Mouse (Mus musculus): ENCODE data around the gene Tmem43. TPM values are rescaled to one million over a fixed set of nuclear protein-coding genes. Genes with fewer than 3 reads are reported as not detected.
A peak's percentile ranks its signal among the peaks of the same experiment; 100 is the strongest.
"Not testable (repeated sequence)": the region's sequence is repeated elsewhere in the genome, so short reads cannot be mapped to it uniquely, and the experiment has no call there.

The Tmem43 gene
- total RNA-seq (2018; cell fraction: chromatin; rRNA removed) = 10 to 100 TPM in 22 of 26 experiments, 1 to 10 TPM in 4; 5.0 to 45.3 (median 25.5) TPM
- 10 to 100 TPM; 25.8 to 51.2 (median 35.8) TPM for total RNA-seq (2018; cell fraction: cytosol; rRNA removed)
- total RNA-seq (2018; cell fraction: nucleus; rRNA removed) = 10 to 100 TPM; 22.3 to 63.9 (median 37.3) TPM
- polyA plus RNA-seq (2018) = 32.7 to 48.5 TPM (median 46.8 TPM) in 3 replicates

DNA sequence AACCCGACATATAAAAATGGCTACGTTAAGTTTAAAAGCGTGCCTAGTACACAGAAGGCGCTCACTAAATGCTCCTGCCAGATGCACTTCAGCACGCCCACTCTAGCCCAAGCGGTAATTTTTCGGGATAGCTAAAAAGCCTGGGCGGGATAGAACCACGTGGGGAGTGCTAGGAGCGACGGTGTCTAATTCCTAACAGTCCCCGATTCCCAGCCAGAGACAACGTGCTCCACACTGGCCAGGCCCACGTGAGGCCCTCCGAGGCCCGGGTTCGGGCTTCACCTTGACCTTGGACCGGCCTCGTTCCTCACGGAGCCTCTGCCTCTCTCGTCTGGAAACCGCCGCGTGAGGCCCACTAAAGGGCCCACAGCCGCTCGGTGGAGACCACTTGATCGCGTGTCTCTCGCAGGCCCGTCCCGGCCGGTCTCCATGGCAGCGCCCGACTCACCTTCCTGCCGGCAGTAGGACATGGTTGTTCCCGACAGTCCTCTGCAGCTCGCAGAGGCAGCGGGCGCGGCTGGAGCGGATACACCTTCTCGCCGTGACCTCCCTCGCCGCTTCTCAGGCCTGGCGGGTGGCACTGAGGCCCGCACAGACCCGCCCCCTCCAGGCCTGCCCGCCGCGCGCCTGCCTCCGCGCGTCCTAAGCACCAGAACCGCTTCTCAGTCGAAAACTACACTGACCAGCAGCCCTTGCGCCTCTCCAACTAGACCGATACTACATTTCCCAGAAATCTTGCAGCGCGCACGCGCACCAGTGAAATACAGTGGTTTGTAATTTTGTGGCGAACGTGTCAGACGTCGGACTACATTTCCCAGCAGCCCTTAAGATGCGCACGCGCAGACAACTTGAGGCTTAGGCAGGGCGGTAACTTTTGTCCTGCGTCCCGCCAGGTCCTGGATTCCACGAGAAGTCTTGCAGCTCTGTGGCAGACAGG lies at the start of gene Tmem43, which contains the start of gene Chchd4:
Tmem43 (plus strand) TSS at position 836 of the 937 bp plus-strand sequence.
Chchd4 (minus strand) TSS at position 679 of the 937 bp plus-strand sequence.
- Histone ChIP-seq H3K4me3 (ENCODE audit: inconsistent target) (peak within 1 kb of the TSS; percentile 98), H3K79me2 (ENCODE audit: inconsistent target) (peaks cover 82% of the 10 kb centered on the region), H3K36me3 (ENCODE audit: inconsistent target) (peaks cover 10% of the 10 kb centered on the region), H3K27ac (peak within 1 kb of the TSS; percentile 58)
- under 1% methylated on average over 74 of the region's 74 CpGs for WGBS (ENCODE audit: missing documents)

DNA sequence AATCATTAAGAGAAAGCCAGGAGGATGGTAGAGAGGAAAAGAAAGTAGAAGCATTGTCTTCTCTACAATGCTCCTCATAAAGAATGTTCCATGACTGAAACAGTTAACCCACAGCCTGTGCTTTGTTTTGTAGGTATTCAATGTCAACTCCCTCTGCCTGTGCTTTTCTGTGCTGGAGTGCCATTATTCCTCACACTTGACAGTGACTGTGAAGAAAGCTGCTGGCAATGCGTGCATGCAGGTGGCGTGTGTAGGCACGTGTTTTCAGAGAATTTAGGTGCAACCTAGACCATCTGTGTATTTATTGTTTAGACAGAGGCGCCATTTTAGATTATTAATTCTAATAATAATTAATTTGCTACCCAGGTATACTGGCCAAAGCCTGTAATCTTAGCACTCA lies 49.4 kb upstream of the Tmem43 start:
- 80% methylated on average over 3 of the region's 4 CpGs for WGBS (ENCODE audit: missing documents)
- Histone ChIP-seq H3K36me3 (ENCODE audit: inconsistent target) (no peaks in the 10 kb centered on the region), H3K27ac (no peak overlapping the region), H3K79me2 (ENCODE audit: inconsistent target) (no peaks in the 10 kb centered on the region), H3K4me3 (ENCODE audit: inconsistent target) (no peak overlapping the region)

GRCm38 (mm10) chr6:91440474-91441144 lies 32.9 kb upstream of the Tmem43 start:
- Histone ChIP-seq H3K27ac (peak overlapping the region; percentile 40), H3K79me2 (ENCODE audit: inconsistent target) (no peaks in the 10 kb centered on the region), H3K36me3 (ENCODE audit: inconsistent target) (no peaks in the 10 kb centered on the region), H3K4me3 (ENCODE audit: inconsistent target) (peak overlapping the region; percentile 91)
- 3% methylated on average over 25 of the region's 30 CpGs for WGBS (ENCODE audit: missing documents)

GRCm38 (mm10) chr6:91441145-91441662 lies 32.3 kb upstream of the Tmem43 start:
- Histone ChIP-seq H3K36me3 (ENCODE audit: inconsistent target) (no peaks in the 10 kb centered on the region), H3K27ac (peak overlapping the region; percentile 40), H3K79me2 (ENCODE audit: inconsistent target) (no peaks in the 10 kb centered on the region), H3K4me3 (ENCODE audit: inconsistent target) (peak overlapping the region; percentile 91)
- WGBS (ENCODE audit: missing documents) = 2% methylated on average over 19 of the region's 19 CpGs

GRCm38 (mm10) chr6:91445316-91445715 lies 28.2 kb upstream of the Tmem43 start:
- no peaks in the 10 kb centered on the region for H3K36me3 ChIP-seq (ENCODE audit: inconsistent target)
- 84% methylated on average over 3 of the region's 3 CpGs for WGBS (ENCODE audit: missing documents)

DNA sequence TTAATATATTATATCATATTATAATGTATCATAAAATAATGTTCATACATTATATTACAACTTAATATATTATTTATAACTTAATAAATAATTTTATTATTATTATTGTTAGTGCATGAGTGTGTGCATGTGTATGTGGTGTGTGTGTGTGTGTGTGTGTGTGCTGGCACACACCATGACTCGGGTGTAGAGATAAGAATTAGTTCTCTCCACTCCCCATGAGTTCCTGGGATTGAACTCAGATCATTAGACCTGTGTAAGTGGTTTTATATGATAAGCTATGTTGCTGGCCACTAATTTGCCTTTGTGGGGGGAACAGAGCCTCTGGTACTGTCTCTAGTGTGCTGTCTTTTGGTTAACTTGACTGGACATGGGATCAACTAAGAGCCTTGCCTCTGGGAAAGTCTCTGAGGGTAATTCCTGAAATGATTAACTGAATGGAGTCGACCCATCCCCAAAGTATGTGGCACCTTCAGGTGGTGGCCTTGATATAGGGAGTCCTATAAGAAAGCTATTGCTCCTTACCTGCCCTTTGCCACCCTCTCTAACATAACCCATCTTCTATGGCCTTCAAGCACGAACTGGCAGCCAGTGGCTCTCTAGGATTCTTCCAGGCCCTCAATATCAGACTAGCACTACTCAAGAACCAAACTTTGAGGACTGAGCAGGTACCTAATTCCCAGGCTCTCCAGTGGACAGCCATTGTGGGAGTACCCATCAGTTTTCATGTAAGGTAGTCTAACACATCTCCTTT lies 23.9 kb upstream of the Tmem43 start:
- Histone ChIP-seq H3K27ac (no peak overlapping the region), H3K79me2 (ENCODE audit: inconsistent target) (no peaks in the 10 kb centered on the region), H3K36me3 (ENCODE audit: inconsistent target) (no peaks in the 10 kb centered on the region), H3K4me3 (ENCODE audit: inconsistent target) (no peak overlapping the region)
- 41% methylated on average over 3 of the region's 3 CpGs for WGBS (ENCODE audit: missing documents)

More at GRCm38 (mm10) chr6:91445316-91445715, 28.2 kb upstream of the Tmem43 start:
- Histone ChIP-seq H3K79me2 (ENCODE audit: inconsistent target) (no peaks in the 10 kb centered on the region), H3K4me3 (ENCODE audit: inconsistent target) (no peak overlapping the region), H3K27ac (no peak overlapping the region)

GRCm38 (mm10) chr6:91452056-91452455 lies 21.4 kb upstream of the Tmem43 start:
- Histone ChIP-seq H3K4me3 (ENCODE audit: inconsistent target) (no peak overlapping the region), H3K36me3 (ENCODE audit: inconsistent target) (no peaks in the 10 kb centered on the region), H3K79me2 (ENCODE audit: inconsistent target) (no peaks in the 10 kb centered on the region), H3K27ac (no peak overlapping the region)
- 79% methylated on average over 1 of the region's 1 CpGs for WGBS (ENCODE audit: missing documents)

GRCm38 (mm10) chr6:91454546-91454945 lies 19.0 kb upstream of the Tmem43 start:
- Histone ChIP-seq H3K79me2 (ENCODE audit: inconsistent target) (no peaks in the 10 kb centered on the region), H3K27ac (no peak overlapping the region), H3K36me3 (ENCODE audit: inconsistent target) (no peaks in the 10 kb centered on the region), H3K4me3 (ENCODE audit: inconsistent target) (no peak overlapping the region)
- WGBS (ENCODE audit: missing documents) = 86% methylated on average over 5 of the region's 5 CpGs

DNA sequence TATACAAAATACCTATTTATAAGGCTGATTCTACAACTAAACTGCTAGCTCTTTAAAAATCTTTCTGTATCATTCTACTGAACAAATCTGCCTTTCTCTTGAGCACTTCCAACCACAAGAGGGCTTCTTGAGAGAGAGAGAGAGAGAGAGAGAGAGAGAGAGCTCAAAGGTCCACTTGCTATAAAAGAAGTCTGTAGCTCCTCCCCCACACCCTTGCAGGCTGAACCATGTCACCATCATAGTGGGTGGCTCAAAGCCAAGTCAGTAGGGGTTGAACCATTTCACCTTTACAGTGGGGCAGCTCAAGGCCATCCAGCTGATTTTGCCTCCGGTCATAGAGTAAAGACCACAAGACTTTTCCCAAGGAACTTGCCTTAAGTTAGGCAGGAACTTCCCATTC lies 14.0 kb upstream of the Tmem43 start:
- no peak overlapping the region for H3K27ac ChIP-seq
- WGBS (ENCODE audit: missing documents) = 73% methylated on average over 1 of the region's 1 CpGs
- H3K4me3 ChIP-seq (ENCODE audit: inconsistent target) = no peak overlapping the region
- H3K79me2 ChIP-seq (ENCODE audit: inconsistent target) = no peaks in the 10 kb centered on the region
- H3K36me3 ChIP-seq (ENCODE audit: inconsistent target) = peaks cover 2% of the 10 kb centered on the region; the same call in 1 of the 2 replicates

DNA sequence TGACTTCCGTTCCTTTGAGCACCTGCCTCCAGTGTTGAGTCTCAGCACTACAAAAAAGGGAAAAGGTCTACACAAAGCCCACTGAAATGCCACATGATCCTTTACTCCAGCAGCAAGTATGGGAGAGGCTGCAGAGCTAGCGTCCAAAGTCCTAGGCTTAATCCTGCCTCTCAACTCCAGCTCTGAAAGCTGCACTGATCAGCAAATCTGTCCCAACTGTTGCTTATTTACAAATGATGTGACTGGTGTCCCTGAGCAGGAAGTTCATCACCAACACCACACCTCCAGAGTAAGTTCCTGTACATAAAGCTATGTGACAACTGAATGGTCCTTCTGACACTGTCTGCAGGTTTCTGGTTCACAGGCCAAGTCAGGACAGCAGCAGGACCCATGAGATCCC lies 7.7 kb upstream of the Tmem43 start:
- 94% methylated on average over 2 of the region's 2 CpGs for WGBS (ENCODE audit: missing documents)
- Histone ChIP-seq H3K79me2 (ENCODE audit: inconsistent target) (peaks cover 25% of the 10 kb centered on the region), H3K4me3 (ENCODE audit: inconsistent target) (no peak overlapping the region), H3K27ac (no peak overlapping the region), H3K36me3 (ENCODE audit: inconsistent target) (peaks cover 31% of the 10 kb centered on the region)

GRCm38 (mm10) chr6:91467106-91467505 lies 6.4 kb upstream of the Tmem43 start:
- peaks cover 39% of the 10 kb centered on the region for H3K79me2 ChIP-seq (ENCODE audit: inconsistent target)
- H3K27ac ChIP-seq = no peak overlapping the region
- peaks cover 31% of the 10 kb centered on the region for H3K36me3 ChIP-seq (ENCODE audit: inconsistent target)
- H3K4me3 ChIP-seq (ENCODE audit: inconsistent target) = no peak overlapping the region
- WGBS (ENCODE audit: missing documents) = 91% methylated on average over 1 of the region's 1 CpGs

- peaks cover 18% of the 10 kb centered on the region for H3K36me3 ChIP-seq (ENCODE audit: inconsistent target)
These were observed 2.8 kb upstream of the Tmem43 start for GRCm38 (mm10) chr6:91470712-91471111.

DNA sequence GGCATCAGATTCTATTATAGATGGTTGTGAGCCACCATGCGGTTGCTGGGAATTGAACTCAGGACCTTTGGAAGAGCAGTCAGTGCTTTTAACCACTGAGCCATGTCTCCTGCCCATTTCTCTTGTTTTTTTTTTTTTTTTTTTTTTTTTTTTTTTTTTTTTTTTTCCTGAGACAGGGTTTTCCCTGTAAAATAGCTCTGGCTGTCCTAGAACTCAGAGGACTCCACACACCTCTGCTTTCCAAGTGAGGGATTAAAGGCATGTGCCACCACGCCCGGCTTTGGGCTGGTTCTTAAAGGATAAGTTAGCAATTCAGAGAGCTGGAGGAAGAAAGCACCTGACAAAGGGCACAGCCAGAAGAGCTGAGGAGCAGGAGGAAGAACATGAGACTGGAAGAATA lies 2.1 kb upstream of the Tmem43 start:
- Histone ChIP-seq H3K79me2 (ENCODE audit: inconsistent target) (peaks cover 74% of the 10 kb centered on the region), H3K36me3 (ENCODE audit: inconsistent target) (peaks cover 12% of the 10 kb centered on the region)
- 100% methylated on average over 2 of the region's 3 CpGs for WGBS (ENCODE audit: missing documents)
- H3K27ac ChIP-seq; H3K4me3 ChIP-seq (ENCODE audit: inconsistent target): not testable (repeated sequence)

More at GRCm38 (mm10) chr6:91470712-91471111, 2.8 kb upstream of the Tmem43 start:
- 89% methylated on average over 2 of the region's 2 CpGs for WGBS (ENCODE audit: missing documents)
- Histone ChIP-seq H3K79me2 (ENCODE audit: inconsistent target) (peaks cover 67% of the 10 kb centered on the region), H3K4me3 (ENCODE audit: inconsistent target) (no peak overlapping the region), H3K27ac (no peak overlapping the region)

GRCm38 (mm10) chr6:91472319-91472718 lies 1.2 kb upstream of the Tmem43 start:
- H3K27ac ChIP-seq = peak overlapping the region; percentile 36
- H3K36me3 ChIP-seq (ENCODE audit: inconsistent target) = peaks cover 7% of the 10 kb centered on the region
- WGBS (ENCODE audit: missing documents) = 21% methylated on average over 6 of the region's 6 CpGs
- peaks cover 82% of the 10 kb centered on the region for H3K79me2 ChIP-seq (ENCODE audit: inconsistent target)
- peak overlapping the region; percentile 98 for H3K4me3 ChIP-seq (ENCODE audit: inconsistent target)
